Mouse (Mus musculus): ENCODE measurements at regions not wholly inside any gene's neighbourhood (a gene's known extent, or its start where the extent isn't known, plus 50 kb on each side); places are given as distances from the start of the nearest gene placed in this dataset.

GRCm38 (mm10) chr7:79201246-79201645 lies 52.4 kb upstream of the Mfge8 start:
- H3K4me1 ChIP-seq (ENCODE audit: control insufficient read depth in 1 of 2, insufficient read depth in 2 of 2): peaks cover 0 to 2% of the 10 kb centered on the region in 2 experiments; a peak in 1 of 4 replicates
- H3K27me3 ChIP-seq (replicated peaks): peaks cover 6% of the 10 kb centered on the region
- no peak for DNase-seq (ENCODE audit: extremely low read depth)
- in situ Hi-C loops (cut with MboI; ENCODE audit: low pct_ligation_motif_present, low pct_unique_long_range_greater_than_20kb, low sequenced_read_pairs): no loop called here
- no peaks in the 10 kb centered on the region for H3K36me3 ChIP-seq (replicated peaks in 1 of 2; ENCODE audit: control insufficient read depth in 1 of 2, insufficient read depth in 1 of 2, low read length in 1 of 2)
- H3K9me3 ChIP-seq (replicated peaks; ENCODE audit: low read length): no peaks in the 10 kb centered on the region
- H3K27ac ChIP-seq (ENCODE audit: insufficient read depth, low read depth): no peak overlapping the region
- H3K4me3 ChIP-seq (replicated peaks in 1 of 3; ENCODE audit: low read depth in 2 of 3, low read length in 2 of 3, poor library complexity in 1 of 3): no peak overlapping the region
- H3K4me2 ChIP-seq (ENCODE audit: insufficient read depth, low read depth, poor library complexity, severe bottlenecking): no peak overlapping the region
- dilution Hi-C loops (cut with MboI; ENCODE audit: extremely low pct_ligation_motif_present, extremely low pct_unique_long_range_greater_than_20kb, low sequenced_read_pairs): no loop called here
- H3K79me2 ChIP-seq (replicated peaks; ENCODE audit: control insufficient read depth, extremely low read depth, insufficient read depth, poor library complexity, severe bottlenecking): no peaks in the 10 kb centered on the region
- no peak overlapping the region for H3K9ac ChIP-seq (ENCODE audit: insufficient read depth, low read depth)
- TF ChIP-seq USF2 (conservative IDR thresholded peaks at IDR 0.05; ENCODE audit: low read depth, low read length): no peak
- no peak for TF ChIP-seq TBP (conservative IDR thresholded peaks at IDR 0.05; ENCODE audit: low read depth, low read length)
- TF ChIP-seq MAZ (IDR thresholded peaks at IDR 0.05; ENCODE audit: low read depth, low read length): no peak
- TF ChIP-seq ETS1 (conservative IDR thresholded peaks at IDR 0.05; ENCODE audit: low read depth, low read length): no peak
- no peak for TF ChIP-seq PAX5 (IDR thresholded peaks at IDR 0.05; ENCODE audit: low read length)
- TF ChIP-seq MAX (IDR thresholded peaks at IDR 0.05; ENCODE audit: low read length): no peak
- TF ChIP-seq SIN3A (IDR thresholded peaks at IDR 0.05; ENCODE audit: low read length): no peak
- no peak for TF ChIP-seq NELFE (IDR thresholded peaks at IDR 0.05; ENCODE audit: low read depth, low read length)
- no peak for TF ChIP-seq MYC (IDR thresholded peaks at IDR 0.05; ENCODE audit: low read depth, low read length)
- no peak for TF ChIP-seq ZKSCAN1 (IDR thresholded peaks at IDR 0.05; ENCODE audit: borderline replicate concordance, low read depth, low read length)
- no peak for TF ChIP-seq UBTF (IDR thresholded peaks at IDR 0.05; ENCODE audit: low read depth, low read length)

GRCm38 (mm10) chr7:79202336-79202735 lies 53.5 kb upstream of the Mfge8 start:
- no peak overlapping the region for H3K4me3 ChIP-seq (replicated peaks in 1 of 3; ENCODE audit: low read depth in 2 of 3, low read length in 2 of 3, poor library complexity in 1 of 3)
- H3K27ac ChIP-seq (ENCODE audit: insufficient read depth, low read depth): no peak overlapping the region
- in situ Hi-C loops (cut with MboI; ENCODE audit: low pct_ligation_motif_present, low pct_unique_long_range_greater_than_20kb, low sequenced_read_pairs): no loop called here
- TF ChIP-seq POLR2A (IDR thresholded peaks at IDR 0.05; ENCODE audit: low read depth, low read length) (no peak), PAX5 (IDR thresholded peaks at IDR 0.05; ENCODE audit: low read length) (no peak), MEF2A (IDR thresholded peaks at IDR 0.05; ENCODE audit: borderline replicate concordance, low read depth, low read length) (no peak), JUN (IDR thresholded peaks at IDR 0.05; ENCODE audit: insufficient read depth, low read depth, low read length) (no peak), IRF4 (IDR thresholded peaks at IDR 0.05; ENCODE audit: low read depth, low read length) (no peak), TBP (conservative IDR thresholded peaks at IDR 0.05; ENCODE audit: low read depth, low read length) (no peak), ZC3H11A (IDR thresholded peaks at IDR 0.05; ENCODE audit: low read depth, low read length) (no peak), UBTF (IDR thresholded peaks at IDR 0.05; ENCODE audit: low read depth, low read length) (no peak), ZKSCAN1 (IDR thresholded peaks at IDR 0.05; ENCODE audit: borderline replicate concordance, low read depth, low read length) (no peak)
- no peaks in the 10 kb centered on the region for H3K9me3 ChIP-seq (replicated peaks; ENCODE audit: low read length)
- H3K9ac ChIP-seq (ENCODE audit: insufficient read depth, low read depth): no peak overlapping the region
- DNase-seq (ENCODE audit: extremely low read depth): no peak
- no peaks in the 10 kb centered on the region for H3K79me2 ChIP-seq (replicated peaks; ENCODE audit: control insufficient read depth, extremely low read depth, insufficient read depth, poor library complexity, severe bottlenecking)
- dilution Hi-C loops (cut with MboI; ENCODE audit: extremely low pct_ligation_motif_present, extremely low pct_unique_long_range_greater_than_20kb, low sequenced_read_pairs): no loop called here
- peaks cover 6% of the 10 kb centered on the region for H3K27me3 ChIP-seq (replicated peaks)
- no peak overlapping the region for H3K4me2 ChIP-seq (ENCODE audit: insufficient read depth, low read depth, poor library complexity, severe bottlenecking)
- H3K36me3 ChIP-seq (replicated peaks in 1 of 2; ENCODE audit: control insufficient read depth in 1 of 2, insufficient read depth in 1 of 2, low read length in 1 of 2): no peaks in the 10 kb centered on the region
- peaks cover 0 to 2% of the 10 kb centered on the region in 2 experiments; a peak in 1 of 4 replicates for H3K4me1 ChIP-seq (ENCODE audit: control insufficient read depth in 1 of 2, insufficient read depth in 2 of 2)

Data from CH12.LX (cell line).